Mouse (Mus musculus): ENCODE results near the gene Syt1. TPM values are rescaled to one million over a fixed set of nuclear protein-coding genes. Genes with fewer than 3 reads are reported as not detected.

Syt1 gene
- polyA plus RNA-seq, 1 experiment from 2014 or later, result 3.6 TPM

- Histone ChIP-seq H3K36me3 (no peaks in the 10 kb centered on the region), H3K27me3 (no peaks in the 10 kb centered on the region), H3K27ac (no peak overlapping the region), H3K9me3 (replicated peaks) (no peaks in the 10 kb centered on the region), H3K9ac (no peak overlapping the region), H3K4me2 (no peak overlapping the region), H3K4me1 (0 out of 2 replicates have a peak, but pooled peaks cover 3% of the 10 kb centered on the region), H3K4me3 (replicated peaks) (no peak overlapping the region)
- WGBS, result 44% methylated on average over 5 of the region's 5 CpGs
- peak; percentile 71 for ATAC-seq (replicated peaks; ENCODE audit: low FRiP score)
These were observed 135.1 kb downstream of the Syt1 start for GRCm38 (mm10) chr10:108875730-108876129.

- H3K4me1 ChIP-seq, result 0 out of 2 replicates have a peak, but pooled peaks cover 3% of the 10 kb centered on the region
- 50% methylated on average over 4 of the region's 4 CpGs for WGBS
- ATAC-seq (replicated peaks; ENCODE audit: low FRiP score), result no peak
These were observed 136.1 kb downstream of the Syt1 start for GRCm38 (mm10) chr10:108874687-108875086.

GRCm38 (mm10) chr10:108872359-108872758 lies 138.4 kb downstream of the Syt1 start:
- Histone ChIP-seq H3K27ac (no peak overlapping the region), H3K4me2 (no peak overlapping the region), H3K4me1 (0 out of 2 replicates have a peak, but pooled peaks cover 3% of the 10 kb centered on the region), H3K9ac (no peak overlapping the region), H3K27me3 (no peaks in the 10 kb centered on the region), H3K4me3 (replicated peaks) (no peak overlapping the region), H3K9me3 (replicated peaks) (no peaks in the 10 kb centered on the region), H3K36me3 (no peaks in the 10 kb centered on the region)
- 87% methylated on average over 6 of the region's 6 CpGs for WGBS
- ATAC-seq (replicated peaks; ENCODE audit: low FRiP score), result no peak

More at GRCm38 (mm10) chr10:108874687-108875086, 136.1 kb downstream of the Syt1 start:
- Histone ChIP-seq H3K27ac (no peak overlapping the region), H3K9ac (no peak overlapping the region), H3K4me2 (no peak overlapping the region), H3K9me3 (replicated peaks) (no peaks in the 10 kb centered on the region), H3K4me3 (replicated peaks) (no peak overlapping the region), H3K36me3 (no peaks in the 10 kb centered on the region), H3K27me3 (no peaks in the 10 kb centered on the region)

GRCm38 (mm10) chr10:108870586-108870985 lies 140.2 kb downstream of the Syt1 start:
- Histone ChIP-seq H3K4me1 (no peaks in the 10 kb centered on the region), H3K4me2 (no peak overlapping the region), H3K9me3 (replicated peaks) (no peaks in the 10 kb centered on the region), H3K36me3 (no peaks in the 10 kb centered on the region), H3K4me3 (replicated peaks) (no peak overlapping the region), H3K27me3 (no peaks in the 10 kb centered on the region), H3K27ac (no peak overlapping the region), H3K9ac (no peak overlapping the region)
- no peak for ATAC-seq (replicated peaks; ENCODE audit: low FRiP score)
- WGBS, result 73% methylated on average over 4 of the region's 4 CpGs

- WGBS, result 87% methylated on average over 4 of the region's 4 CpGs
- Histone ChIP-seq H3K4me2 (no peak overlapping the region), H3K27me3 (no peaks in the 10 kb centered on the region), H3K9me3 (replicated peaks) (no peaks in the 10 kb centered on the region), H3K36me3 (no peaks in the 10 kb centered on the region), H3K9ac (no peak overlapping the region), H3K4me1 (no peaks in the 10 kb centered on the region), H3K27ac (no peak overlapping the region), H3K4me3 (replicated peaks) (no peak overlapping the region)
- no peak for ATAC-seq (replicated peaks; ENCODE audit: low FRiP score)
These were observed 142.6 kb downstream of the Syt1 start for GRCm38 (mm10) chr10:108868136-108868535.

- ATAC-seq (replicated peaks; ENCODE audit: low FRiP score), result no peak
- H3K4me1 ChIP-seq, result no peaks in the 10 kb centered on the region
- H3K27ac ChIP-seq, result no peak overlapping the region
- 58% methylated on average over 6 of the region's 6 CpGs for WGBS
- H3K27me3 ChIP-seq, result no peaks in the 10 kb centered on the region
- no peaks in the 10 kb centered on the region for H3K9me3 ChIP-seq (replicated peaks)
- no peak overlapping the region for H3K9ac ChIP-seq
- H3K36me3 ChIP-seq, result no peaks in the 10 kb centered on the region
- no peak overlapping the region for H3K4me2 ChIP-seq
- no peak overlapping the region for H3K4me3 ChIP-seq (replicated peaks)
These were observed 143.6 kb downstream of the Syt1 start for GRCm38 (mm10) chr10:108867202-108867601.

- H3K27ac ChIP-seq, result no peak overlapping the region
- no peak overlapping the region for H3K4me3 ChIP-seq (replicated peaks)
- WGBS, result 93% methylated on average over 4 of the region's 4 CpGs
- no peak overlapping the region for H3K9ac ChIP-seq
- no peak overlapping the region for H3K4me2 ChIP-seq
- H3K36me3 ChIP-seq, result no peaks in the 10 kb centered on the region
- no peaks in the 10 kb centered on the region for H3K4me1 ChIP-seq
- no peak for ATAC-seq (replicated peaks; ENCODE audit: low FRiP score)
- no peaks in the 10 kb centered on the region for H3K27me3 ChIP-seq
- no peaks in the 10 kb centered on the region for H3K9me3 ChIP-seq (replicated peaks)
These were observed 145.2 kb downstream of the Syt1 start for GRCm38 (mm10) chr10:108865586-108865985.

- Histone ChIP-seq H3K4me3 (replicated peaks) (no peak overlapping the region), H3K27me3 (no peaks in the 10 kb centered on the region), H3K36me3 (no peaks in the 10 kb centered on the region), H3K4me1 (no peaks in the 10 kb centered on the region), H3K27ac (no peak overlapping the region), H3K9me3 (replicated peaks) (no peaks in the 10 kb centered on the region), H3K4me2 (no peak overlapping the region), H3K9ac (no peak overlapping the region)
- 77% methylated on average over 6 of the region's 6 CpGs for WGBS
- no peak for ATAC-seq (replicated peaks; ENCODE audit: low FRiP score)
These were observed 154.8 kb downstream of the Syt1 start for GRCm38 (mm10) chr10:108855986-108856385.

GRCm38 (mm10) chr10:108852757-108853156 lies 158.0 kb downstream of the Syt1 start:
- Histone ChIP-seq H3K4me3 (replicated peaks) (no peak overlapping the region), H3K9me3 (replicated peaks) (no peaks in the 10 kb centered on the region), H3K27ac (no peak overlapping the region), H3K4me2 (no peak overlapping the region), H3K27me3 (no peaks in the 10 kb centered on the region), H3K9ac (no peak overlapping the region), H3K36me3 (no peaks in the 10 kb centered on the region), H3K4me1 (no peaks in the 10 kb centered on the region)
- no peak for ATAC-seq (replicated peaks; ENCODE audit: low FRiP score)
- WGBS, result 55% methylated on average over 4 of the region's 4 CpGs

GRCm38 (mm10) chr10:108837434-108837833 lies 173.3 kb downstream of the Syt1 start:
- H3K36me3 ChIP-seq, result no peaks in the 10 kb centered on the region
- H3K27me3 ChIP-seq, result no peaks in the 10 kb centered on the region
- ATAC-seq (replicated peaks; ENCODE audit: low FRiP score), result no peak
- H3K4me2 ChIP-seq, result no peak overlapping the region
- H3K4me3 ChIP-seq (replicated peaks), result no peak overlapping the region
- no peaks in the 10 kb centered on the region for H3K9me3 ChIP-seq (replicated peaks)
- no peaks in the 10 kb centered on the region for H3K4me1 ChIP-seq
- WGBS, result 81% methylated on average over 1 of the region's 1 CpGs
- no peak overlapping the region for H3K9ac ChIP-seq
- H3K27ac ChIP-seq, result no peak overlapping the region

- Histone ChIP-seq H3K9me3 (replicated peaks) (no peaks in the 10 kb centered on the region), H3K27ac (no peak overlapping the region), H3K9ac (no peak overlapping the region), H3K36me3 (no peaks in the 10 kb centered on the region), H3K27me3 (no peaks in the 10 kb centered on the region), H3K4me1 (no peaks in the 10 kb centered on the region), H3K4me2 (no peak overlapping the region), H3K4me3 (replicated peaks) (no peak overlapping the region)
- 91% methylated on average over 6 of the region's 6 CpGs for WGBS
- no peak for ATAC-seq (replicated peaks; ENCODE audit: low FRiP score)
These were observed 178.5 kb downstream of the Syt1 start for GRCm38 (mm10) chr10:108832248-108832647.

- no peak for ATAC-seq (replicated peaks; ENCODE audit: low FRiP score)
- no peak overlapping the region for H3K27ac ChIP-seq
- 71% methylated on average over 6 of the region's 6 CpGs for WGBS
- no peak overlapping the region for H3K9ac ChIP-seq
- no peaks in the 10 kb centered on the region for H3K9me3 ChIP-seq (replicated peaks)
- no peaks in the 10 kb centered on the region for H3K27me3 ChIP-seq
- H3K4me3 ChIP-seq (replicated peaks), result no peak overlapping the region
- H3K4me2 ChIP-seq, result no peak overlapping the region
- no peaks in the 10 kb centered on the region for H3K36me3 ChIP-seq
- H3K4me1 ChIP-seq, result no peaks in the 10 kb centered on the region
These were observed 179.0 kb downstream of the Syt1 start for GRCm38 (mm10) chr10:108831801-108832200.

GRCm38 (mm10) chr10:108822273-108822672 lies 188.5 kb downstream of the Syt1 start:
- Histone ChIP-seq H3K4me1 (no peaks in the 10 kb centered on the region), H3K9ac (no peak overlapping the region), H3K9me3 (replicated peaks) (no peaks in the 10 kb centered on the region), H3K36me3 (no peaks in the 10 kb centered on the region), H3K27ac (no peak overlapping the region), H3K4me3 (replicated peaks) (no peak overlapping the region), H3K4me2 (no peak overlapping the region), H3K27me3 (no peaks in the 10 kb centered on the region)
- no peak for ATAC-seq (replicated peaks; ENCODE audit: low FRiP score)
- 88% methylated on average over 6 of the region's 6 CpGs for WGBS
